Mouse (Mus musculus) cerebellum, adult 18-20 months (tissue): ENCODE results near the gene Lrrc3b.
A peak's percentile ranks its signal among the peaks of the same experiment; 100 is the strongest.

Source experiments
- DNase-seq, 2 experiments: peaks; one replicate each; pipeline ENCODE4 v3.0.0; 2021

Lrrc3b gene

DNA sequence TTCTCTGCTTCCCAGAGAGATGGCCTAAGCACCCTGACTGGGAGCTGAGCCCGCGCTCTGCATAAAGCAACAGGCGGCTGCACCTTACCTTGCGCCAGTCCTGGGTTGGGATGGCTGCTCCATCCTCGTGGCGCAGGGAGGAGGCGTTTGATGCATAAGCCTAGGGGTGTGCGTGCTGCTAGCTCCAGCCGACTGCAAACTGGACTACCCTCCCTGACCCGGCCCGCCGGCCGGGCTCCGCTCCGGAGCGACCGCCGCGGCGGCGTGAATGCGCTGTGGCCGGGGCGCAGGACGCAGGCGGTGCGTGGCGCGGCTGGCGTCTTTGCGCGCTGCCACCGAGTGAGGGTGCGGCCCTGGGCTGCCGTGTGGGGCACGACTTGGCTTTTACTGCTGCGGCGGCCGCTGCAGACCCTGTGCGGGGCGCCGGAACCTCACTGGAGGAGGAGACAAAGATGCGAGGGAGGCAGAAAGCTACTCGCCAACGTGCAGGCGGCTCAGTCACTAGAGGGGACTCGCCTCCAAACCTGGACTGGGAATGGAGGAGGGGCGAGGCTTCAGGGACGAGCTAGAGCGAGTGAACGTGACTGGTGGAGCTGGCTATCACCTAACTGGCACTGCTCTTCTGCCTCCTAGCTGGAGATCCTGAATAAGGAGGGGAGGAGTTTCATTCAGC, at the start of gene Lrrc3b:
Gene Lrrc3b, minus strand, starts transcription at position 503 of the 673 bp plus-strand sequence.
- peak; percentile 85 to 91 for DNase-seq

DNA sequence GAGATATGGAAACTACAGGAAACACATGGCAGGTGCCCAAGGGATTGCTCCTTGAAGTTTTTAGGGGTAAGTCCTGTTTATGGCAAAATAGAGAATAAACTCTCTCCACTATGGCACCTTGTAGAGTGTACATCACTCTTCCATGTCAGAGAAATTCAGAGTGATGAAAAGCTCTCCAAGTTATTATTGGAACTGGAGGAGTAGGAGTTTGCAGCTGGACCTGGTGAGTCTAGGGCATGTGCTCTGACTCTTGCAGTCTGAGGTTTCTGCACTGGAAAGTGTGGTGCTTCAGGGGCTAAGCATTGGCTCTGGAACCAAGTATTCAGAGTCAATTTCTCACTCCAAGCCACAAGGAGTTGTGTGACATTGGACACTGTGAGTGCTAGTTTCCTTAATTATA, 38.9 kb upstream of the Lrrc3b start:
- DNase-seq: no peak

DNA sequence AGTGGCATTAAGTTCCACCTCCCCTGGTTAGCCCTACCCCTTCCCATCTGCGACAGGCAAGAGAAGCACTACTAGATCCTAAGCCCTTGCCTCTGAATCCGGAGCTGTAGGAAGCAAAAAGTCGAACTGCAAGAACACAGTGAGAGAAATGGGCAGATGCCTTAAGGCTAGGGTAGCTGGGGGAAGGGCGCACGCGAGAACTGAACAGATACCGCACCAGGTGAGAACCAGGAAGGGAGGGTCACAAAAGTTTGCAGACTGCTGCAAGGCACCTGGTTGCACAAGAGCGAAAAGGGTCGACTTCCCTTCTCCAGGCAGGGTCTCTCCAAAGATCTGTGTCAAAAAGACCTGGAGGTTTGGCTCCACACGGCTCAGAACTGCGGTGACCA, 697 bp downstream of the Lrrc3b start:
- peak in 1 of 2 experiments; percentile 57 for DNase-seq

DNA sequence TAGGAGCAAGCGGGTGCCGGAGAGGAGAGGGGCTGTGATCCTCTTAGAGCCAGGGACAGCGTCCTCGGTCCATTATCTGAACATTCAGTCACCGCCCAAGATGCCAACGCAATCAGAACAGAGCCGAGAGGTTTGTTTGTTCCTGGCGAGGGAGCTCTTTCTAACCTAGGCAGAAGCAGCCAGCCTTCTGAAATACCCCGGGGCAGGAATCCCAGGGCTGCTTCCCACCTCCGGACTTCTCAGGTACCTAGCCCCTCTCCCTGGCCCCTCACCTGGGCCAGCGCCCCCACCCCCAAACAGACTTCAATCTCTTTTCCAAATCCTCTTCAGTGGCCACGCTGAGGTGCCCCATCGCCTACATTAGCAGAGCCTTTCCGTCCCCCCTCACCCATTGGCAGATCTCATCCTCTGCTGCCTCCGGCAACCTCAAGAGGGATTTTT, 1.3 kb downstream of the Lrrc3b start:
- DNase-seq: peak; percentile 73 to 76

DNA sequence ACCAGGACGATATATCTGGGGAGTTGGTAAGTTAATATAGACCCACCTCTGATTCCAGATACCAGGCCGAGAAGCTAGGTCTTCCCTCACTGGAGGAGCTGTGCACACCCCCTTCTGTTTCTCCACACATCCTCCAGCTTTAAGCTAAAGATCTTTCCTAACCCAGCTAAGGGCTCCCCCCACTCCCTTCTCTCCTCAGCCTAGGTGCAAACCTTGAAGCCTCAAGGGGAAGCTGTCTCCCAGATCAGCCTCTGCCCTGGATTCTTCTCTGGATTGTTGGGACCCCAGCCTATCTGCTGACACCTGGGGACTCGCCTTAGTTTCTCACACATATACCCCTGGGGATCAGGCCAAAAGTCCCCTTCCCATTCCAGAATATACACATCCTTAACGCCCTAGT, 1.7 kb downstream of the Lrrc3b start:
- peak; percentile 28 to 53 for DNase-seq

DNA sequence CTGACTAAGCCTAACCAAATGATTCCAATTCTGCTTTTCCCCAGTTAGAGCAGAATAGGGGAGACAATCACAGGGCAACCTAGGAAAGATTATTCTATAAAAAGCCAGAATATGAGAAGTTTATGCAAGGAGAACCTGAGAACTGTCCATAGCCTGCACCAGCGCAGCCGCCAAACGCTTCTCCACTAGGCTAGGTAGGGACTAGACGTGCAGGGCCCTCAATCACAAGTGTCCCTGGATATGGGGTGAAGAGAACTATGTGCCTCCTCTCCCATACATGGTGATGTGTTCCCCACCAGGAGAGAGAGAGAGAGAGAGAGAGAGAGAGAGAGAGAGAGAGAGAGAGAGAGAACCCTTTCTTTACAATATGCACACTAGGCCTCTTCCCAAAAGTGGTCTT, 2.2 kb downstream of the Lrrc3b start:
- peak; percentile 23 to 44 for DNase-seq

DNA sequence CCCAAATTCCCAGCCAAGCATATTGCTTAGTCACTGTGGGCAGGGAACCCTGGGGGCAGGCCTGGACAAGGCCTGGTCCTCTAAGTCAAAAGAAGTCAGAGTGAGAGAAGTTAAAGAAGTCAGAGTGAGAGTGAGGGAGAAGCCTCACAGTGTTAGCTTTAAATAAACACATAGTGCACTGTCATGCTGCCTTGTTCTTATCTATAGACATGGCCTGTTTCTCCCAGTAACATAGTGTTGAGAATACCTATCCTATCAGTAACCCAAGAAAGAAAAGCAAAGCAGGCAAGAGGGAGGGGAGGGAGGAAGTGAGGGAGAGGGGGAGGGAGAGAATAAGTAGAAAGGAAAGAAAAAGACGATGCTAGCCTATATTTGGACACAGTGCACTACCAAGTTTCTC, 6.4 kb downstream of the Lrrc3b start:
- DNase-seq: no peak

DNA sequence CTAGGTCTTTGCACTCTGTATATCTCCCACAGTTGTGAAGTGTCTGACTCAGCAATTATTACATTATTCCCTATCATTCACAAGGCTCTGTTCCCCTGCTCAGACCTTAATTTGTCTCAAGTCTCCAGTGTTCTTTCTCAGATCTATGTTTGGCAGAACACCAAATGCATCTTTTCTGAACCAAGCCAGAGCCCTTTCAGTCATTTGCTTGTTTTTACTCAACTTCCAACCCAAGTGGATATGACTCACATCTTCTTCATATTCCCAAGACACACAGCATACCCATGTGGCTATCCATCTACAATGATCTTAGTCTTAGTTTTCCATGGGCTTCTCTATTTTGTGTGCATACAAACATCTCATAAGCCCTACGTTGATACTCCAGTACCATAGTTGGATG, 17.2 kb downstream of the Lrrc3b start:
- DNase-seq: no peak

DNA sequence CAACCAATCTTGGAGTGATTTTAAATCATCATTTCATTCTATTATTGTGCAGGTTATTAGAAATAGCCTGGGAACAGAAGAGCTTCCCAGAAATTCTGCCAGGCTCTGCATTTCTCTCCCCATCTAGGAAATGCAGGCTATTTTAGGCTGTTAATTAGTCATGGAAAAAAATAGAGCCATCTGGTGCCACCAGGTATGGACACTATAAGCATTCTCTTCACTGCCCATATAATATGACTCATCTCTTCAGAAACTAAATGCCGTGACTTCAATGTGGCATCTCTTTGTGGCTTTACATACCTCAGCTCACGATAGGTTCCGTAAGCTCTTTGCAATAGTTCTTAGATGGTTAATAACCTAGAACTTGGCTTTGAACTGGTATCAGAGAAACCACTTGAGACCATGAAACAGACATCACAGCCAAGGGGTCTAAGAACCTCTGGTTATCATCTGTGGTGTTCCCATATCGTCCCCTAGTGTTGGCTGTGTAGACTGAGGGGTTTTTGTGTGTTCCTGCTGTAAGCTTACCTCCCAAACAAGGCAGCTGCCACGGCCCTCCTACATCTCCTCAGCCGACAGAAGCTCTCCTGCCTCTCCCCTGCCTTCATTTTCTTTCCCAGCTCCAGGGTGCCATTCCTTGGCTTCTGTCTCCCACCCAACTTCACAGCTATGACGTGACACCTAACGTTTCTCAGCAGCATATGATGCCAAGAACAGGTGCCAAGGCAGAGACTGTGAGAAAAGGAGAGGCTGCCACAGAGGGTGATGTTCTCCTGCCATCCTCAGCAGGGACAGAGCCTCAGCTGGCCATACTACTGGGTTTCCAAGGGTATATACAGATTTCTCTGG, 27.9 kb downstream of the Lrrc3b start:
- peak; percentile 57 to 61 for DNase-seq

DNA sequence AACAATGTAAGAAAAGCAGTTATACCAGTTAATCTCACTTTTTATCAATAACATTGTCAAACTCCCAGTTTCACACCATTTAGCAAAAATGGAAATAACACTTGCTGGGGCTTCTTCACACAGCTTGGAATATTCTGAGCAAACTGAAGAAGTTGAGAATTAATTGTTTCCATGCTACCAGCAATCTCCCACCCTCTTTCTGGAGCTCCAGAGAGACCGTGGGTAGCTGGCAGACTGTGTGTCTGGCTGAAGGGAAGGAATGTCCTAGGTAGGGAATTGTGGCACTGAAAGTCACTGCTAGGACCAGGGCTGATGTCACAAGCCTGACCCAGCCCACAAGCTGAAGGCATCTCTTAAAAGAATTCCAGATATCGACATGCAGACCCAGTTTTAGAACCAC, 53.3 kb downstream of the Lrrc3b start:
- DNase-seq: no peak

DNA sequence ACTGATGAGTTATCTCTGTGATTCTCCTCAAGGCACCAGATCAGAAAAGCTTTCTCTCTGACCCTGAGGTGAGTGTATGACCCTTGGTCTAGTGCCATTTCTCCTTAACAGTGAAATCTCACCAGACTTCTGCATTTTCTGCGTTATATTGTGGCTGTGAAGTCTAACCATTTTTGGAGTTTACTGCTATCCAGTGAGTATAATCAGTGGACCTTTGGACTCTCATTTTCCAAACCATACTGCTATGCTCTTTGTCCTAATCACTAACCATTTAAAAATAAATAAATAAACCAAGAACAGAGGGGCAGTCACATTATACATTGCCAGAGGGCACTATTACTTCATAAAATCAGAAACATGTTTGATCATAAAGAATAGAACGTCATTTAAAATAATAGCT, 53.8 kb downstream of the Lrrc3b start:
- DNase-seq: no peak

DNA sequence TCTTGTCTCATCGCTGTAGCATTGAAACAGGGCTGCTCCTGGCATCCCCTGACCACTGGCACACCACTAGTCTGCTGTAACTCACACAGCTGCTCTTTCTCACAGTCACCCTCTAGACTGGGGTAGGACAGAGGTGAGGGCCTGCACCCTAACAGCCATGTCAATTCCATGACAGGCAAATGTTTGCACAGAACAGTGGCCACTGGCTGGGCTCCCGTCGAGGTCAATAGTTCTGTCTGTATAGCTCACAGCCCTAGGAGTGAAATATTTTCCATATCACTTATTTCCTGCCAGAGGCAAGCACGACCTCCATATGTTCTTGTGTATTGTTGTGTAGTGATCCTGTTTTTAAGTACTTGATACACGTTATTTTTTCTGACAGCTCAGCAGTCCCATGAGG, 54.3 kb downstream of the Lrrc3b start:
- no peak for DNase-seq

DNA sequence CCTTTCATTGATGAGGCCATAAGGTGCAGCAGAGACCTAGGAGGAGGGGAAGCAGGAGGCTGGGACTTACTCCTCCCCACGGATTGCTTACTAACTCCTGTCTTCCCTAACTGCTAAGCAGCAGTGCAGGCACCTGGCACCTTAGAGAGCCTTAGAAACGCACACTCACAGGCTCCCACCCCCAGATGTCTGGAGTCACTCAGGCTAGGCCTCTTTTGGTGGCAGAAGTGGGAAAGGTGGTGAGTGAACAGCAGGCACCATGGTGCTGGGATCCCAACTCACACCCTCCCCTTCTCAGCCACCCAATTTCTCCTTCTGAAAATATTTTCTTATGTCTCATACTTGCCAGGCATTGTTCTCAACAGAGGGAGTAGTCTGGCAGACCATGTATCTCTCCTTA, 55.7 kb downstream of the Lrrc3b start:
- no peak for DNase-seq

DNA sequence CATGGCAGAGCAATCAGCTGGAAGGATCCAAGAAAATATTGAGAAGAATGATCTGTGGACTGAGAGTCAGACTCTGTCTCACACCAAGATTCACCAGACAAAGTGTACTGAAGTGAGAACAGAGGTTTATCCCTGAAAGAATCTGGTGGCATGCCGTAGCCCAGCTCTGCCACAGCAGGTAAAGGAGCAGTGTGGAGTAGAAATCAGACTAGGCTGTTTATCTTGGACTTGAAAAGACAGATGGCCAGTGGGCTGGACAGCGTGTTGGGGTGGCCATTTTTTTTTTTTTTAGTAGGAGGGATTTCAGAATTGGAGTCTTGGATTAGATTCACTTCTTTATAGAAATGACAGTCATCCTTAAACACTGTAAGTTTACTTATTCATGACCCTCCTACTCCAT, 61.4 kb downstream of the Lrrc3b start:
- no peak for DNase-seq

DNA sequence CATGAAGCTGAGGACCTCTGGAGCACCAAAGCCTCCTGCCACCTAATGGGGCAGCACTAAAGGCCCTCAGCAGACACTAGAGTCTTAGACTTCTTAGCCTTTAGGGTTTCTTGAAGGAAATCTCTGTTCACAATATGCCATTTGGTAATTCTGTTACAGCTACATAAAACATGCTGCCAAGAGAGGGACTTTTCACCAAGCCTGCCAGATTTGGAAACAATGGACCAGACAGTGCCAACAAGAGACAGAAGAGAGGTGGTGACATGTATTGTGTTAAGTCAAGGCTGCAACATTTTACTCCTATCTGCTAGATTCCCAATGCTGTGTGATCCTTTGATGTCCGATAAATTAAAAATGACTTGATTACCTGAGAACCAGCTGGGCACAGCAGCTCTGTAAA, 62.0 kb downstream of the Lrrc3b start:
- DNase-seq: peak in 1 of 2 experiments; percentile 37

DNA sequence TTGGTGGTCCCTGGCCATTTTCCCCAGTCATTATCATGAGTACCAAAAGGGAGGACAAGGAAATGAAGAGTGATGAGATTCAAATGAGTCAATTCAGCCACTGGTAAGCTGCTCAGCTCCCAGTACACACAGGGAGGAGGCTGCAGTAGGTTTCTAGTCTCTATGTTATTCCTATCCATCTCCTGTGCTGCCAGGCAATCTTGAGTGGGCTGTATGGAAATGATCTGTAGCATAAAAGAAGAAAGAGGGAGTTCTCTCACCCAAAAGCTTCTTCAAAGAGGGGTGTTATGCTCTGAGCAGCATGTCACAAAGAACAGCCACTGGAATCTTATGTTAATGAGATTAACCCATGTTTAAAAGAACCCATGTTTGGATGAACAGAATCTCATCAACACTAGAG, 64.5 kb downstream of the Lrrc3b start:
- no peak for DNase-seq

DNA sequence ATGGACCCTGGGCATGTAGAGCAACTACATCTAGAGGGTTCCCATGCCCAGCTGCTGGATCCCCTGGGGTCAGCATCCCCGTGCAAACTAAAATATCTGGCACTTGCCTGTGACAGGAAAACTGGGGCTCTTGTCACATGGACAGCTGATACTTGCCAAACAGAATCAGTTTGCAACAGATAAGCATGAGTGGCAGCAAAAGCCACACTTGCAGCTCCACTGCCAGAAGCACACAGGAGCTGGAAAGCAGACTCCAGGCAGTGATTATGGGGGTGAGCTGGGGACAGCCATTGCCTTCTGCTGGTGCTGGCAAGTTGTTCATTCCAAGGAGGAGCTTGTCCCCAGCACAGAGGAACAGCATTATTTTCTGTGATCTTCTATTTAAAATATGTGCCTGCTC, 65.8 kb downstream of the Lrrc3b start:
- DNase-seq: peak; percentile 35 to 44

DNA sequence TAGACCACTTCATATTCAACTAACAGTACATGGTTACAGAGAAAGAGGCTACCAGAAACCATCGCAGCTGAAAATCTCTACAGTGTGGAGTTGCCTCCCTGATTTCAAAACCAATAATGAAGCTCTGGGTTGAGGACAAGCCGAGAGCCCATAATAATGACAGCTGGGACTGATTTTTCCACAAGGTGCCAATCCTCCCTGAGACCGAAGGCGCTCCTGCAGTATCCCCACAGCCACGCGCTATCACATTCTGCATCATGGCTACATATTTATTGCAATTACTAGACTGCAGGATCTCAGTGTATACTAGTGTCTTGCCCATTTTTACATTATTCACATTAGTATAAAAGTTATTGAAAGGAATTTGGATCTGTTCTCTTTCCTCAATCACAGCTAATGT, 73.7 kb downstream of the Lrrc3b start:
- DNase-seq: peak; percentile 38 to 41

DNA sequence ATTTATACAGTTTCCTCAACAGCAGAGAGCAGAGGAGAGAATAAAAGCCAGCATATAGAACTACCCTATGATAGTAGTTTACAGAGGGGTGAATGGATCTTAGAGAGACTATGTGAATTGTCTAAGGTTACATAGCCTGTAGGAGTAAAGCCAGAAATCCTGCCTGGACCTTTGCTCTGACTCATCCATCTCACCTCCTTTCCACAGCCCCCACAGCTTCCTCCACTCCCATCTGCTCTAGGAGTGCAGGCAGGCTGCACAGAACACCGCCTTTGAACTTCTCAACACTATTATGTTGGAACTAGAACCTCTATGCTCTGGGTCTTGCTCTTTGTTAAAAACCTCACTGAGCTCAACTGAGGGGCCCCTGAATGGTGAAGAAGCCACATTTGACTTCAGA, 78.9 kb downstream of the Lrrc3b start:
- DNase-seq: peak; percentile 46 to 72

DNA sequence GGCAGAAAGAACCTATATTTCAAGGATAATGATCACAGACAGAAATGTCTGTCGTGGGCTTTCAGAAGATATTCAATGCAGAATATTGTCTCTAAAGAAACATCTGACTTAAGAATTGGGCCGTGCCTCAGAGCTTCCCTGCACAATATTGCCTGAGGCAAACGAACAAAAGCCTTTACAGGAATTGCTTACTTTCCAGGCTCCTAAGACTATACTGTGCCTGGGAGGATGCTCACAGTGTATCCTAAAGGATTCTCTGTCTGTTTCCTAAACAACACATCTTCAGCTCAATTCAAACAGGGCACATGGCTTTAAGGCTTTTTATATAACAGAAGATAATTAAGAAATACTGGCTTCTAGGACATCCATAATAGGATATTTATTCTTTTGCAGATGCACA, 79.7 kb downstream of the Lrrc3b start:
- no peak for DNase-seq

DNA sequence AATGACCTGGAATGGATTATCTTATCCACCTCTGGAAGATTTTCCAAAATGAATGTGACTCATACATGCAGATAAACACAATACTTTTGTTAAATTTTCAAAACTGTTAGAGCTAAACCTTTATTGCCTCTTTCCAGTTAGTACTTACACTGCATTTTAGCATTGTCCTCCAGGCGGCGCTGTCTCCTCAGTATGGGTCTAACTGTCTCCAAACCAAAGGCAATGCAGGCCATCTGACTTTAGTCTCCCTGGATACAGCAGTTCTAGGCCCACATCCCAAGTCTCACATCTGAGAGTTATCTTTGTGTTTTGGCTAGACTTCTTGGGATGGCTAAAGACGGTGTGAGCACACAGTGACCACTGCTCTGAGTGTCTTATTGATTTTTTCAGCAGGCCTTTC, 83.3 kb downstream of the Lrrc3b start:
- peak; percentile 86 to 88 for DNase-seq

DNA sequence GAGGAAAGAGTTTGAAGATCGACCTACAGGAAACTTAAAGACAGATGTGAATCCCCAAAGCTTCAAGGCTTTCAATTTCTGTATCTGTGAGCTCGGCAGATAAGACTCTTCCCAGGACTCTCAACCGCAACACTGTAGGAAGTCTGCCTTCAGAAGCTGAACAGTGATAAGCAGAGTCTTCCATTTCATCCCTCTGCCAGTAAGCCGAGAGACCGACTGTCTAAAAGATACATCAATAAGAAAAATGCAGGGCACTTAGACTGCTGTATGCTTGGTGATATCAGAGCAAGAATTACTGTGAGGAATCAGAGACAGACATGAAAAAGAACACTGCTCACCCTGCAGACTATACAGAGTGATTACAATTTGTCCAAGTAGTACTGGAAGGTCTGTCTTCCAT, 84.5 kb downstream of the Lrrc3b start:
- DNase-seq: no peak

DNA sequence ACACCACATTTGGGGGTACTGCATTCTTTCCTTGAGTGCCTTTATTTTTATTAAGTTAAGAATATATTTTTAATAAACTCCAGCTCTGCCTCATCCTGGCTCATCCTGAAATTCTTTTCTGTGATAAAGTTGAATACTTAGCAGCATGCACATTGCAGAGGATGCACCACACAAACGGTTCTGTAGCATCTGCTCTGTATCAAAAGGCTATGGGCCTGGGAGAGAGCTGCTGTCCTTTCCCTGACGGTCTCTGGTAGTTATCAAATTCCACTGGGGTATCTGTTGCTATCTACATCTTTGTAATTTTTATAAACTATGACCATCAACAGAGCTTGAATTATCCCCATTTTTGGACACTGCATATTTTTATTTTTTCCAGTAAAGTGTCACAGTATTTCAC, 105.7 kb downstream of the Lrrc3b start:
- DNase-seq: no peak

DNA sequence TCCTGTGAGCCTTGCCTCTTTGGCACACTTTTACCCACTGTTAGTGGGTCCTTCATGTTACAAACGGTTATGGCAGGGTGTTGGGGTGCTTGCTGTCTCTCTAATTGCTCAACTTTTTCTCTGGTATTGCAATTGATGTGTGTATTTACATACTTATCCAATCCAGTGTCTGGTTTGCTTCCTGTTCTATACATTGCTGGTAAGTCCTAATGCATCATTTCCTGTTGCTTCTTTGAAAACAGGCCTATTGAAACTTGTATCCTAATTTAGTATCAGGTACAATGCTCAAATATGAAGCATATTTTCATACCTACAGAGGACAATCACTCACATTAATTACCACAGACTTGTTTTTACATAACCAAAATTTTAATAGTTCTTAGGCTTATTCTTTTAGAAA, 107.4 kb downstream of the Lrrc3b start:
- DNase-seq: no peak

DNA sequence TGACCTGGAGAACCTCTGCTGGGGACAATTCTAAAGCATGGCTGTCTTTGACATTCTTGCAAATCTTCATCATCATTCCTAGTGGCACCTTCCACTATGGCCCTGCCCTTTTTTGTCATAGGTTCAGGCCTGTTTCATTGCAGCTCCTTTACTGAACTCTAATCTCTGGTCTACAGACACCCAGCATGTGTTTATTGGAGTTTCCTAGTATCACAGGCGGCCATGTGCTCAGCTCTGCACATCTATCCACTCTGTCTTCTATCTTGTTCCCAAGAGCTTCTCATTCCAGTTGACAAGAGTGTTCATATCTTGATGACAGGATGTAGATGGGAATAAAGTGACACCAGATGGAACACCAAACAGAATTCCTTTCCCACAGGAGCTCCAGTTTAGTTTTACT, 108.6 kb downstream of the Lrrc3b start:
- no peak for DNase-seq
